Mouse (Mus musculus) lung, postnatal 10 days (tissue): ENCODE results near the gene Zdhhc20.
A peak's percentile ranks its signal among the peaks of the same experiment; 100 is the strongest.
"Not testable (repeated sequence)": the region's sequence is repeated elsewhere in the genome, so short reads cannot be mapped to it uniquely, and the experiment has no call there.

ENCODE experiments used
- DNase-seq: peaks from one replicate; pipeline ENCODE4 v3.0.0; 2021

Zdhhc20 gene

GRCm38 (mm10) chr14:57890011-57890842 is at the start of gene Zdhhc20:
Gene Zdhhc20 (minus strand): TSS chr14:57890276.
- DNase-seq, result peak; percentile 98

GRCm38 (mm10) chr14:57937297-57937696 is 47.2 kb upstream of the Zdhhc20 start:
- DNase-seq, result no peak

- no peak for DNase-seq
These were observed 44.6 kb upstream of the Zdhhc20 start for GRCm38 (mm10) chr14:57934666-57935065.

- no peak for DNase-seq
These were observed 43.5 kb upstream of the Zdhhc20 start for GRCm38 (mm10) chr14:57933608-57934007.

GRCm38 (mm10) chr14:57932881-57933443 is 42.9 kb upstream of the Zdhhc20 start:
- DNase-seq, result no peak

- peak; percentile 41 for DNase-seq
These were observed 31.5 kb upstream of the Zdhhc20 start for GRCm38 (mm10) chr14:57921428-57922131.

GRCm38 (mm10) chr14:57920568-57921310 is 30.7 kb upstream of the Zdhhc20 start:
- DNase-seq, result no peak

- DNase-seq, result no peak
These were observed 29.2 kb upstream of the Zdhhc20 start for GRCm38 (mm10) chr14:57919148-57919875.

- DNase-seq, result no peak
These were observed 25.3 kb upstream of the Zdhhc20 start for GRCm38 (mm10) chr14:57915341-57915740.

GRCm38 (mm10) chr14:57912211-57913007 is 22.3 kb upstream of the Zdhhc20 start:
- not testable (repeated sequence) for DNase-seq

- DNase-seq, result not testable (repeated sequence)
These were observed 21.7 kb upstream of the Zdhhc20 start for GRCm38 (mm10) chr14:57911787-57912186.

- DNase-seq, result no peak
These were observed 21.2 kb upstream of the Zdhhc20 start for GRCm38 (mm10) chr14:57911316-57911715.

GRCm38 (mm10) chr14:57910501-57911068 is 20.5 kb upstream of the Zdhhc20 start:
- DNase-seq, result peak; percentile 93

GRCm38 (mm10) chr14:57909297-57909696 is 19.2 kb upstream of the Zdhhc20 start:
- DNase-seq, result no peak

- peak; percentile 41 for DNase-seq
These were observed 18.4 kb upstream of the Zdhhc20 start for GRCm38 (mm10) chr14:57908431-57908830.

GRCm38 (mm10) chr14:57901998-57902397 is 11.9 kb upstream of the Zdhhc20 start:
- no peak for DNase-seq

- no peak for DNase-seq
These were observed 6.8 kb upstream of the Zdhhc20 start for GRCm38 (mm10) chr14:57896882-57897281.

GRCm38 (mm10) chr14:57896088-57896871 is 6.2 kb upstream of the Zdhhc20 start:
- not testable (repeated sequence) for DNase-seq

- no peak for DNase-seq
These were observed 4.3 kb upstream of the Zdhhc20 start for GRCm38 (mm10) chr14:57894346-57894745.

- no peak for DNase-seq
These were observed 2.9 kb upstream of the Zdhhc20 start for GRCm38 (mm10) chr14:57892961-57893360.
